Mouse (Mus musculus) thymus, postnatal 14 days (tissue): ENCODE measurements around the gene Tcte1.
A peak's percentile ranks its signal among the peaks of the same experiment; 100 is the strongest.

ENCODE experiments used
- DNase-seq: peaks from one replicate; pipeline ENCODE4 v3.0.0; 2021

The Tcte1 gene

DNA sequence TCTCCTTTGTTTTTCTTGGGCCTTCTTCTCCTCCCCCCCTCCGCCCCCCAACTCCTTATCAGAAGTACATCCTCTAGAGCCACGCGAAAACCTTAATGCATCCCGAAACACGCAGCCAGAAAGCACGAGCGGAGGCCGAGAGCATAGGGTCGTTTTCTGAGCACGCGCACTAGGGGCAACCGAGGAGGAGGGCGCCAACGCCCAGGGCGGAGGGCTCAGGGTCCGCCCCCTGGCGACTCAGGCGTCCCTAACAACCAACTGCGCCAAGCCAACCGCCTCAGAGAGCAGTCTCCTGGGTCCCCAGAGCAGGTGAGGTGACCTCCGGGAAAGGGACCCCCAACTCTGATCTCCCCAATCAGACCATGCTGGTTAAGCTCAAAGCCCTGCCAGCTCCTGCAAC, at the start of gene Tcte1:
Tcte1 (plus strand) TSS at position 172 of the 400 bp plus-strand sequence.
- peak; percentile 77 for DNase-seq

DNA sequence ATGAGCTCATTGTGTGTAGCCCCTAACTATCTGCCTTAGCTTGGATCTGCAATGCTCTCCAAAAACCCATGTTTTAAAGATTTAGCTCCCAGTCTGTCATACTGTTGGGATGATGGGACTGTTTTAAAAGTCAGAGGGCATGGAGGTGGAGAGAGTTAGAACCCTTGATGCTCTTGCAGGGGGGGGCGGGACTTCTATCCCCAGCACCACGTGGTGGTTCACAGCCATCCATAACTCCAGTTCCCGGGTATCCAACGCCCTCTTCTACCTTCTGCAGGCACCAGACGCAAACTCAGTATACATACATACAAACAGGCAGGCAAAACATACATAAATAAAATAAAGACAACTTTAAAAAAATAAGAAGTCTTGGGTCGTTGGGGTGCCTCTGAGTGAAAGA, 49.6 kb upstream of the Tcte1 start:
- DNase-seq = no peak

DNA sequence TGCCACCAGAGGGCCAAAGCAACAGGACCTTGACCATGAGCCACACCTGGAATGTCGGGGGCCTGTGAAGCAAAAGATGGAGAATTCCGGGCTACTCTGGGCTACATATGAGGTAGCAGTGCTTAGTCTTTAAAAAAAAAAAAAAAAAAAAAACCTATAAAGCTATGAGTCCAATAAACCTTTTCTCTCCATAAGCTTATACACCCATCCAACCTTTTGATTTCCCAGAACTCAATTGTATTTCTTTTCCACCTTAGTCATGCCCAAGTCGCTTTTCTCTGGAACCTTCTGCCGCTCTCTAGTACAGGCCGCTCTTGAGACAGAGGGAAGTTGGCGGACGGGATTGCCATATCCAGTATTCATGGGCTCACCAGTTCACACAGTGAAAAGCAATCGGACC, 49.1 kb upstream of the Tcte1 start:
- no peak for DNase-seq

DNA sequence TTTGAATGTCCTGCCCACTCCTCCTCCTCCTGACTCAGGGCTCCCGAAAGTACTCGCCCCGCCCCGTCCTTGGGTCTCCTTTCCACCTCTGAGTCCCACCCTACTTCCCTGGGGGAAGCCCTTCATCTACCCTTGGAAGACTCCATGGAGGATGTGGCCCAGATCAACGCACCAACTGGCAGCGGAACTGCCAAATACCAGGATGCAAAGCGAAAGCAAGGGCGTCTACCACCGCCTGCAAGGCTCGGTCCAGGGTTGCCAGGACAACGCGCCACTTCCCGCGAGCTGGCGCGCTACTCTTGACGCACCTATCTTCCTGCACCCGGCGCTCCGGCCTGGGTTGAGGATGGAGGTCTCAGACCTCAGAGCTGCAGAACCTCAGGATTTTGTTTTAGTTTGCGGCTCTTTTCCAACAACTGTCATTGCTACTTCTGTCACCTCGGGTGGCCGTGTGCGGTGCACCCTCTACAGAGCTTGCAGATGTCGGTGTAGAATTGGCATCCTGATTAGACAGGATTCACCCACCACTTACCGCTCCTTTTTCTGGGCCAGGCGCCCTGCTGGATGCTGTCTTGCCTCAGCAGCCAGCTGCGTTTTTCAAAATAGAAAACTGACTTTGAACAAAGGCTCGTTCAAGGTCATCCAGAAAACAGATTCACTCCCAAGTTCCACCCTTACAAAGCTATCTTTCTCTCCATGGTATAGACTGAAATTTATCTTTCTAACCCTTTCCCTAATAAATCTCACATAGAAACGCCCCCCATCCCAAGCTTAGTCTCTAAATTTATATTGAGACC, 48.4 kb upstream of the Tcte1 start, which contains the start of gene Spats1:
Spats1 (minus strand) TSS at position 747 of the 797 bp plus-strand sequence.
- DNase-seq = peak; percentile 76

DNA sequence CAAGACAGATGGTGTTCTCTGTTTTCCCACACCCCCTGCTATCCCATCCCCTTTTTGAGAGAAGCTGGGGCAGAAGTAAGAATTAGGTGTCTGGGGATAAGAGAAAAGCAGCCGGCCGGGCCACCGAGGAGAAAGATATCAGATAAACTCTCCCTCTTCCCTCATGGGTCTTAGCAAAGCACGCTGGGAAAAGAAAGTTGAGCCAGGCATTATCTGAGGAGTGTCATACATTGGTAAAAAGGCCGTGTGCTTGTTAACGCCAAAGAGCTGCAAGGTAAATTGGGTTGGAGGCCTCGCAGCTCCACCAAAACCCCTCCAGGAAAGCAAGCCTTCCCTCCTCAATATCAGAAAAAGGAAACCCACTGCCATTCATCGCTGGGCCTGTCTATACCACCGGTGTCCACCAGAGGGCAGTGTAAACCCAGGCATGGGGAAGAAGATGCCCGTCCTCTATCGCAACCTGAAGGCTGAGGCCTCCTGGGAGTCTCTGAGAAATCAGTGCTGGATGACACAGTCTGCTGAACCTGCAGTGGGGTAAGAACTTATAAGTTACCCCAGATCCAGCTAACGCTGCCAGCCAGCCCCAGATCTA, 44.9 kb upstream of the Tcte1 start:
- DNase-seq = peak; percentile 91

DNA sequence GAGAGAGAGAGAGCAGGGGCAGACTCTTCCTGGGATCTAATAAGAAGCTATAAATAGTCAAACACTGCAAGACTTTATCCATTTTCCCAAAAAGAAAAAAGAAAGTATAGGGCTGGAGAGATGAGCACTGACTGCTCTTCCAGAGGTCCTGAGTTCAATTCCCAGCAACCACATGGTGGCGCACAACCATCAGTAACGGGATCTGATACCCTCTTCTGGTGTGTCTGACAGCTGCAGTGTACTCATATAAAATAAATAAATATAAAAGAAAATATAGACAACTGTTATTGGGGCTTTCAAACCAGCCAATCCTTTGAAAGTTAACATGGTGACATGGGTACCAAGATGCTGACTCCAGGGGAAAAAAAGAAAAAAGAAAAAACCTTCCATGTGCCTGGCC, 42.8 kb upstream of the Tcte1 start:
- peak; percentile 77 for DNase-seq

DNA sequence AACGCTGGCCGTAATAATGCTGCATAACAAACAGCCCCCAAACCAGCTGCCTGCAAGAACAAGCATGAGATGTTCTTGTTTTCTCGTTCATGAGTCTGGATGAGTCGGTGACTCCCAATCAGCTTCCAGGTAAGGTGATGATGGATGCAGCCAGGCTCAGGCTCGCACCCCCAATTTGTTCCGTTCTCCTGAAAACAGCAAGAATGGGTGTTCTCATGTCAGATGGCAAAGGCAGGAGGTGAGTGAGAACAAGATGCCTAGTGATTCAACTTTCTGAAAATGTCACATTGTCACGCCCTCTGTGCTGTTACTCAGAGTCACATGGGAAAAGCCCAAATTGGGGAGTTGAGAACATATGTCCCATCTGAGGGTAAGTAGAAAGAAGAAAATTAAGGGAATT, 37.7 kb upstream of the Tcte1 start:
- DNase-seq = no peak

DNA sequence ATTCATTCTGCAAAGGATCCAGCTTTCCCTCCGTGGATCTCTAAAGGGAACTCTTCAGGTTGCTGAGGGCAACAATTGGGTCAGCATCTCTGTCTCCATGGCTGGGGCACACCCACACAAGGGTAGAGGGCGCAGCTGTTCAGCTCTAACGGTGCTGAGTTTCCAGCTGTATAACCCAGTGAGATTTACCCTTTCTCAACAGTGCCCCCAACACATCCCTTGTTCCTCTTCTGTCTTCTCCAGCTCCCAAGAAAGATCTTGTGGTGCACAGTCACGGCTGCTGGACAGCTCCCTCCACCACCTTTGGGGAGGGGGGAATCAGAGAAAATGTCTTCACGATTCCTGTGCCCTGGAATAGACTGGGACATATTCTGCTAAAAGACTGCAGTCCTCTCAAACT, 36.0 kb upstream of the Tcte1 start:
- DNase-seq = peak; percentile 83

DNA sequence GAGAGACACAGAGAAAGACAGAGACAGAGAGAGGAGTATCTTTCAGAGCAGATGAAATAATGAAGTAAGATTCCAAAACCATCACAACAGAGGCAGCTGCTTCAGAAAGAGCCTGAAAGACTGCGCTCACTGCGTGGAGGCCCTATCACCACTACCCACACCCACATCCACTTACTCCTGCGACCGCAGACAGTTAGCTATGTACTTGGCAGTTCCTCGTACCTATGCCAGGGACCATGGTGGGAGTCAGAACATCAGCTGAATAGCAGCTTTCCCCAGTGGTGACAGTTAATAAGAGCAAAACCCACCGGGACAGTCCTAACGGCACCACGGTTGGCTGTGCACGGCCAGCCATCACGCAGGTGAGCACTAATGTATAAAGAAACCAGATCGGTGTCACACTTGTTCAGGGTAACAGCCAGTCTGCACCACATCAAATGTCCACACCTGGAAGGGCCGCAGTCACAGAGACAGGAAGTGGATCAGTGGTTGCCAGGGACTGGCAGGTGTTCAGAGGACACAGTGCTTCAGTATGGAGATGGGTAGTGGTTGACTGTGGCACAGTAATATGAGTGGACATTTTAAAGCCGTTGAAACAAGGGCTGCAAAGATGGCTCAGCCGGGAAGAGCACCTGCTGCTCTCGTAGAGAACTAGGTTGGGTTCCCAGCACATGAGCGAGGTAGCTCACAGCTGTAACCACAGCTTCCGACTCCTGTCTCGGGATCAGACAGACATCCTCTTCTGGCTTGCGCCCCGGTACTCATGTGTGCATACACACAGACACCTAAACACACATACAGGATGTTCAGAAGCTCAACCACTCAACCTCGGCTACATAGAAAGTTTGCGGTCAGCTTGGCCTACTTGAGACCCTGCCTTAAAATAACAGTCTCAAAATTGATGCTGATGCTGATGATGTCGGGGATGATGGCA, 34.6 kb upstream of the Tcte1 start:
- DNase-seq = peak; percentile 86

DNA sequence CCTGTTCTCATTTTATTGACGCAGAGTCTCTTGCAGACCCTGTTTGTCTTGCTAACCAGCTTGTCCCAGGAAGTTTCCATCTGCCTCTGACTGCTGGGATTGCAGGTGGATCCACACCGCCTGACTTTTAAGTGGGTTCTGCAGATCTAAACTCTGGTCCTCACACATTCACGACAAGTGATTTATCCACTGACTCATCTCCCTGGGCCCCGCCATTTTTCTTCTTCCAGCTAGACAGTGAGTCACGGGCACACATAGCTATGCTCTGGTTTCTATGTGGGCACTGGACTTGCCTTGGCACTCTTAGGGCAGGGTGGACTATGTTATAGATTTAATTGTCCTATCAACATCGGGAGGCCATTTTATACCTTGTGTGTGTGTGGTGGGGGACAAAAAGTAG, 33.5 kb upstream of the Tcte1 start:
- DNase-seq = no peak

DNA sequence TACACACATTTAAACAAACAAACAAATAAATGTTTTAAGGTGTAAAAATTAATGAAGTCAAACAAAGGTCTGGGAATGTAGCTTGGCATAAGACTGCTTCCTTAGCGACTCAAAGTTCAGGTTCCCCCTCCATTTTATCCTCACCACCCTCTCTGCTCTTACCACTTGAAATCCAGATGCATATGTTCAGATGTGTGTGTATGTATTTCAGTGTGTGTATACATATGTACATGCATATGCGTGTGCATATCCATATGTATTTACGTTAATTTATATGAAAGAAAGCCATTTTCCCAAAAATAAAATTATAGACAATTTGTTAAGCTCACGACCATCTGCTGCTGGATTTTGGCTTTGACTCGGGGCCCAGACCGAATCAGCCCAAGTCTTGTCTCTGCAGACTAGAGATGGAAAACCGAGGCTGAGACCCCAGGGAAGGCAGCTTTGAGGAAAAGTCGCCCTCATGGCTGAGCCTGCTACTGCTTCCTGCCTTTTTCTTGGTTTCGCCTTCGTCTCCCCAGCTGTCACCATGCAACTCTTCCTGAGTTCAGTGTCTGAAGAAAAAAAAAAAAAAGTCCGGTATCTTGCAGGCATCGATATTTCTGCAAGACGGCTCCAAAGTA, 32.6 kb upstream of the Tcte1 start:
- DNase-seq = no peak

DNA sequence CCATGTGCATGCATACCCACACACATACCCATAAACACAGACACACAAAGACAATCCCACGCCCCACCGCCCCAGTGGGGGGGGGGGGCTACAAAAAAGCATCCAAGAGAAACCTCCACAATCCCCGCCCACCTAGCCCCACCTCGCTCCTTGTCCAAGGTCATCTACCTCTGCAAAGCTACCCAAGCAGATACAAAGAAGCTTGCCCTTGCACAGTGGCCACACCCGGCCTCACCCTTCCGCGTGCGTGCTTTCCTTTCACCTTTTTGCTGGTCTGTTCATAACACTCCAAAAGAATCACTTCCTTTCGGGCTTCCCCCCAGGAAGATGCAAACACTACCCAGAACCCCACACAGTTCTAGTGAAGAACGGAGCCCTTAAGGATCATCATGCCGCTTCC, 27.8 kb upstream of the Tcte1 start:
- no peak for DNase-seq

DNA sequence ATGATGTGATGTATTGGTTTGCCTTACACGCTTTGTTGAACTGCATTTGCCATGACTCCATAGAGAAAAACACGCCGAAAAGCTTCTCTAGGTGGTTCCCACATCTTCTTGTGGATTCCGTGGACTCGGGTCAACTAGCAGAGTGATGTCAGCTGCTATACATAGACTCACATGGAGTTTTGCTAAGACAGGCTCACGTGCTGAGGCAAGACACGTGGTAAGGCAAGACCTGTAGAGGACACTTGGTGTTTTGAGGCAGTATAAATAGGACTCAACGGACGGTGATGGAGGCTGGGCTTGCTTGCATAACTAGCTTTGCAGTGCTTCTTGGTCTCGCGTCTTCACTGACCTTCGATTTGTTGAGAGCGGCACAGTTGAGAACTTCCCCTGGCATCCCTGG, 24.8 kb upstream of the Tcte1 start:
- DNase-seq = no peak

DNA sequence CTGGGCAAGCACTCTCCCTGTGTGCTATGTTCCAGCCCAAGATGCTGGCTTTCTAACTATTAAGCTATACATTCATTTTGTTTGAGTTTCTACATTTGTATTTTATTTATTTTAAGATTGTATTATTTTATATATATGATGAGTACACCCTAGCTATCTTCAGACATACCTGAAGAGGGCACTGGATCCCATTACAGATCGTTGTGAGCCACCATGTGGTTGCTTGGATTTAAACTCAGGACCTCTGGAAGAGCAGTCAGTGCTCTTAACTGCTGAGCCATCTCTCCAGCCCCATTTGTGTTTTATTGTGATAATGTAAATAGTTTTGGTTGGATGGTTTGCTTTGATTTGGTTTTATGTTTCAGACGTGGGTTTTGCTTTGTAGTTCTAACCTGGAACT, 23.7 kb upstream of the Tcte1 start:
- DNase-seq = no peak

DNA sequence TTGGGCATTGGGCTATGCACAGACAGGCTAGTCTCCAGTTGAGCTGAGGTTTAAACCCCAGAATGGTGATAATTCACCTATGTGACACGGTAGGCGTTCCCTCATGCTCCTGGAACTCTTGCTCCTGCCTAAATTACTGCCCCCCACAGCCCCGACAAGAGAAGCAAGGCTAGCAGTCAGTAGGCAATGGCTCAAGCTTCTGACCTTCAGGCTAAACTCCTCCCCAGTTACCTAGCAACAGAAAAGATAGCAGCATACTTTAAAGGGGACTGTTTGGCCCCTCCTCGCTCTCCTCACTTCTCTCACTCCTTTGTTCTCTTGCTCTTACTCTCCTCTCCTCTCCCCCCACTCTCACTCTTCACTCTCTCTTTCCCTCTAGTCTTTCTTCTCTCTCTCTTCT, 22.3 kb upstream of the Tcte1 start:
- no peak for DNase-seq

DNA sequence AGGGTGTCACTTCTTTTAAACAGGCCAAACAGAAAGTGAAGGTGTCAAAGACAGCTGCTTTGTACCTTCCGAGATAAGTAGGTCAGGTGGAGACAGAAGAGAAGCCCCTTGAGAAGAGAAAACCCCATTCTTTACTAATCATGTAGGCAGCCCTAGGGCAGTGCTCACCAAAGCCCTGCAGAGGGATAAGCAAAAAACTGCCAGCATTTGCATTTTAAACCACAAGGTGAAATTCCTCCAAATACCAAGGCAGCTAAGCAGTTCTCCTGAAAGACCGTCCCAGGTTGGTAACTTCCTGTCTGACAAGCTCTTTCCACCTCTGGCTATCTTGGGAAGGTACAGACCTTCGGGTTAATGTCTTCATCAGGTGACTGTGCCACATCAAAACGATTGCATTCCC, 20.9 kb upstream of the Tcte1 start:
- DNase-seq = peak; percentile 24

DNA sequence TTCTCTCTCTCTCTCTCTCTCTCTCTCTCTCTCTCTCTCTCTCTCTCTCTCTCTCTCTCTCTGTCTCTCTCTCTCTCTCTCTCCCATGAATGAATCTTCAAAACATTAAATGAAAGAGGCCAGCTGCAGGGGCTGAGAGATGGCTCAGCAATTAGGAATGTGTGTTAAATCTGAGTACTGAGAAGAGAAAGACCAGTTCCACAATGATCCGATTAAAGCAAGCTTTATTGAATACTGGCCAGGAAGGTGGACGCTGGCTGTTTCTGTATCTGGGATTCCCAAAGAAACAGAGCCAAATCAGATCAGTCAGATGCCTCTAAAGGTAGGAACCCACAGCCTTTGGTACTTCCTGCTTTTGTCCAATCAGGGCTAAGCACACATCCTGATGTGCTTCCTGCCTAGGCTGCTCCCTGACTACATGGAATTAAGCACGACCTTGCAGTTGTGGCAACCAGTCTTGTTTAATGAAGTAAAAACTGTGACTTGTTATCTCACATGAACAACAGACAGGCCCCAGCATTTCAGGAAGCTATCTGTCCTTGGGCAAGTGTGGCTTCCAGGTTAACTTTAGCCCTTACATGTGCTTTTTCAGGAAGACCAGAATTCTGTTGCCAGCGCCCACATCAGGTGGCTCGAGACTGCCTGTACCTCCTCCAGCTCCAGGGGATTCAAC, 19.8 kb upstream of the Tcte1 start:
- DNase-seq = peak; percentile 27

DNA sequence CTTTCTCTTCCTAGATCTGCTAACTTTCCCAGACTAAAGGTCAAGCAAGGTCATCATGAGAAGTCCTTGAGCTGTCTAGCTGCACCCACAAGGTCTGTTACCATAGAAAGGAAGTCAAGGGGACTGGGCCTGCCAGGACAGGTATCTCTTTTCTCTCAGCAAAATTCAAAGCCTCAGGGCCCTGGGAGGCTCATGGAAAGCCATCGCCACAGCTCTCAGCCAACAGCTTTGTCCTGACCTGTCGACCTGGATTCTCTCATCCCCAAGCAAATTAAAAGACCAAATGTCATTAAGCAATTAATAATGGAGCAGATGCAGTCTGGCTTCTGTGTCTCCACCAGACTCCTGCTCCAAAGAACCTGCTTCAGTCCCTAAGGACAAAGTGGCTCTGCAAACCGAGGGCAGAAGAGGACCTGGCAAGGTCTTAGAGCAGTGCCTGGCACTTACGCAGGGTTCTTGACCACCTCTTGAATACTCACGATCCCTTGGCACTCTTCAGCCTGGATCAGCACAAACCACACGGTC, 17.2 kb upstream of the Tcte1 start:
- peak; percentile 14 for DNase-seq

DNA sequence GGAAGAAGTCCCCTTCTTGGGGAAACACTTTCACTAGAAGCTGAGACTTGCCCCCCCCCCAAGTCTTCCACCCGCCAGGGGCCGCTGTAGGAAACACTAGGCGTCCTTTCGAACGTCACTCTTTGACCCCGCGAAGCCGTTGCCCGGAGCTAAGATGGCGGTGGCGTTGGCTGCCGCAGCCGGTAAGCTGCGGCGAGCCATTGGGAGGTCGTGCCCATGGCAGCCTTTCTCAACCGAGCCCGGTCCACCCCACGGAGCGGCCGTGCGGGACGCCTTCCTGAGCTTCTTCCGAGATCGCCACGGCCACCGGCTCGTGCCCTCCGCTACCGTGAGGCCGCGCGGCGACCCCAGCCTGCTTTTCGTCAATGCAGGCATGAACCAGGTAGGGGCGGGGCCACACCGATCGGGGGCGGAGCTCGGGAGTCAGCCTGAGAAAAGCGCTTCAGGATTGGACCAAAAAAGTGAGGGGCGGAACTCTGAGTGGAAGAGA, 16.5 kb upstream of the Tcte1 start, which contains the start of gene Aars2:
Aars2 (plus strand) TSS at position 142 of the 490 bp plus-strand sequence.
- peak; percentile 97 for DNase-seq

DNA sequence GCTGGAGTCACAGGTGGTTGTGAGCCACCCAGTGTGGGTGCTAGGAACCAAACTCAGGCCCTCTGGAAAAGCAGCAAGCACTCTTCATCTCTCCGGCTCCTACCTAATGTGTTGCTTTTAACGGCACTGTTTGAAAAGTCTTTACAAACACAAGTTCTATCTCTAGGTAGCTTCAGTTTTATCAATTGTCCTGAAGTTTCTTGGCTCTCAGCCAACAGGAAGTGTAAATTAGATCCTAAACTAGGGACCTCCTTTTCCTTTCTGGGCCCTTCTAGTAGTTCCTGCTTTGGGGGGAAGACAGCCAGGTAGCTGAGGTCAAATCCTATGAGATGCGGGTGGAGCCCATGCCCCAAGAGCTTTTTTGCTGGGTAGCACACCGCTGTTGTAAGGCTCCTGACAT, 12.4 kb upstream of the Tcte1 start:
- DNase-seq = no peak

DNA sequence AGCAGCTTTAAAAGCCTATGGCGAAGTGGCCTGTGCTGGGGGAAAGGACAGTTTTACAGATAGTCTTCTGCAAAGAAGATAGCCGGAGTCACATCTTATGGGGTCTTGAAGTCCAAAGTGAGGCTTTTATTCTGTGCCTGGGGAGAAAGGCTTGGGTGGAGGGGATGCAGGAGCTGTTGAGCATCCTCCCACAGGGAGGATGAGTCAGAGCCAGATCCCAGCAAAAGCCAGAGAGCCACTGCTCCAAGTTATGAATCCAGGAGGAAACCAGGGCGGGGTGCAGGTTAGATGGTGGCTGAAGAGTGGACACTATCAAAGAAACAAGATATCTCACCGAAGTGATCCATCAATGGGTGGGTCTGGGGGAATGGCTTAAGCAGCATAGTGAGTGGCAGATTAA, 11.5 kb upstream of the Tcte1 start:
- no peak for DNase-seq

DNA sequence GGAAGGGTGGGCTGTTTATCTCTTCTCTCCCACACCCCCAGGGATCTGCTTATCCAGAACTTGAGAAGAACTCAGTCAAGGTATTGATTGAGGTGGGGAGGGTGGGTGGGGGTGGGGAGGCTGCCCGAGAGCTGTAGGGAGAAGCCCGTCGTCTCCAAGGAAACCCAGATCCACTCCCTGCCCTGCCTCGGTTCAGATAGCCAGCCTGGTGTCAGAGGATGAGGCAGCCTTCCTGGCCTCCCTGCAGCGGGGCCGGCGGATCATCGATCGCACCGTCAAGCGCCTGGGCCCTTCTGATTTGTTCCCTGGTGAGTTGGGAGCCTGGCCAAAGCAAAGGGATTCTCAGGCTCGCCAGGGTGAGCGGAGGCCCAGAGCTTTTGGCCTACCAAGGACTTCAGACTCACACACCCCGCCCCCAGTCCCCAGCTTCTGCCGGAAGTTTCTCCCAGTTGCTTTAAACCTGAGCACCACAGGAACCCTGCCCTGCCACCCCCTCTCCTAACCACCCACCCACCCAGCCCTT, 8.0 kb upstream of the Tcte1 start:
- DNase-seq = no peak
